Mouse (Mus musculus) ES-Bruce4 (cell line): ENCODE results near the gene Igdcc3. TPM values are rescaled to one million over a fixed set of nuclear protein-coding genes. Genes with fewer than 3 reads are reported as not detected.
A peak's percentile ranks its signal among the peaks of the same experiment; 100 is the strongest.

ENCODE experiments used
- H3K27ac ChIP-seq: 2 replicates; pipeline ENCODE4 v1.5.1; 2012; ENCODE audit warnings: low read length, inconsistent platforms; ENCODE audit not compliant: insufficient read depth
- H3K27me3 ChIP-seq: 2 replicates; pipeline ENCODE4 v1.6.1; 2012; ENCODE audit warnings: mild to moderate bottlenecking, low read length, inconsistent platforms; ENCODE audit not compliant: control insufficient read depth, poor library complexity, insufficient read depth, severe bottlenecking
- H3K36me3 ChIP-seq: 2 replicates; pipeline ENCODE4 v1.6.1; 2012; ENCODE audit warnings: inconsistent platforms, mild to moderate bottlenecking, low read length, moderate library complexity; ENCODE audit not compliant: control insufficient read depth, poor library complexity, insufficient read depth, severe bottlenecking
- H3K4me1 ChIP-seq: one replicate; pipeline ENCODE4 v1.8.1; 2011; ENCODE audit warnings: low read length; ENCODE audit not compliant: control insufficient read depth, insufficient read depth
- H3K4me3 ChIP-seq: 2 replicates; pipeline ENCODE4 v1.5.1; 2011; ENCODE audit warnings: low read depth, mild to moderate bottlenecking, low read length
- H3K9ac ChIP-seq: 2 replicates; pipeline ENCODE4 v1.6.1; 2012; ENCODE audit warnings: low read depth, mild to moderate bottlenecking, inconsistent platforms; ENCODE audit not compliant: poor library complexity, severe bottlenecking
- H3K9me3 ChIP-seq: replicated peaks from 2 replicates; pipeline ENCODE4 v1.6.1; 2012; ENCODE audit warnings: mild to moderate bottlenecking, low read length, inconsistent platforms; ENCODE audit not compliant: control insufficient read depth, poor library complexity, insufficient read depth, severe bottlenecking
- CTCF ChIP-seq: IDR thresholded peaks from one replicate; pipeline ENCODE4 v1.8.1; 2011; ENCODE audit warnings: low read depth, low read length
- EP300 ChIP-seq: IDR thresholded peaks from 2 replicates; pipeline ENCODE4 v1.6.1; 2011; ENCODE audit warnings: low read depth, low read length; ENCODE audit not compliant: insufficient read depth
- POLR2A ChIP-seq: IDR thresholded peaks from one replicate; pipeline ENCODE4 v1.8.1; 2011; ENCODE audit warnings: low read length; ENCODE audit not compliant: insufficient read depth
- polyA plus RNA-seq: library from polyadenylated mRNA; stranded (reverse); fragments of >200 nt; gene quantifications from 2 replicates; pipeline ENCODE4 v1.2.4, GENCODE M21; 2011; ENCODE audit warnings: low read depth; ENCODE audit not compliant: missing spikeins, insufficient read depth, insufficient read length

Igdcc3 gene
- polyA plus RNA-seq, 1 experiment, result 8.9 TPM

DNA sequence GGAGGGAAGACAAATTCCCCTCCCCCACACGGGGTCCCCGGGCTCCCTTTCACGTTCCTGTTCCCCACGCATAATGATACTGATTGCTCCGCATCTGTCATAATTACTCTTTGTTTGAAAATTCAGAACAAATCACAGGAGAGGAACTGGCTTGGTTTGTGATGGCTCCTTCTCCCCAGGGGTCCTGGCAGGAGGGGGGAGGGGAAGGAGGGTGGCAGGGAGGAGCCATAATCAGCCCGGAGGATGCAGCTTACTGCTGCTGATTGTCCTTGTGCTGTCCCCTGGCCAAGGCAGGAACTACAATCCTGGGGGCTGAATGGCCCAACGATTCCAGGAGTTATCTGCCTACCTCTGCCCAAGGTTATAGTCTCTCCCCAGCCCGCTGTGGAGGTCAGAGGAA lies 15.6 kb downstream of the Igdcc3 start:
- no peak overlapping the region for H3K4me3 ChIP-seq
- H3K36me3 ChIP-seq, result no peaks in the 10 kb centered on the region
- H3K9me3 ChIP-seq, result no peaks in the 10 kb centered on the region
- H3K27ac ChIP-seq, result no peak overlapping the region
- H3K9ac ChIP-seq, result no peak overlapping the region
- no peaks in the 10 kb centered on the region for H3K27me3 ChIP-seq
- TF ChIP-seq POLR2A (no peak), CTCF (no peak), EP300 (no peak)
- peaks cover 3% of the 10 kb centered on the region for H3K4me1 ChIP-seq

DNA sequence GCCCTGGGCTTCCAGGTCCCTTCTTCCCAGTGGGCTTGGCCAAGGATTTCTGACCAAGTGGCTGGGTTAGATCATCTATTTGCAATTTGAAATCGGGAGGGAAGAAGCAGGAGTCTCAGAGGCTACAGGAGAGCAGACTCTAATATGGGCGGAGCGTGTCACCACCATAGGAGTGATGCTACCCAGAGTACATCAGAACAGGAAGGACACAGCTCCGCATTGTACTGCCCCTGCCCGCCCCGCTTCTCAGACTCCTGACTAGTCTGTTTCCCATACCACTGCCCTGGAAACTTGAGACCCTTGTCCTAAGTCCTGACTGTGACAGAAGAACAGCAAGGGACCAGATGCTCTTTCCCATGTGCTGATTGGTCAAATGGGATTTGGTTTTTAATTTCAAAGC lies 16.6 kb downstream of the Igdcc3 start:
- no peak overlapping the region for H3K27ac ChIP-seq
- no peaks in the 10 kb centered on the region for H3K36me3 ChIP-seq
- no peak overlapping the region for H3K4me3 ChIP-seq
- H3K9ac ChIP-seq, result no peak overlapping the region
- no peaks in the 10 kb centered on the region for H3K27me3 ChIP-seq
- no peak for TF ChIP-seq POLR2A
- H3K4me1 ChIP-seq, result peaks cover 3% of the 10 kb centered on the region
- H3K9me3 ChIP-seq, result no peaks in the 10 kb centered on the region

DNA sequence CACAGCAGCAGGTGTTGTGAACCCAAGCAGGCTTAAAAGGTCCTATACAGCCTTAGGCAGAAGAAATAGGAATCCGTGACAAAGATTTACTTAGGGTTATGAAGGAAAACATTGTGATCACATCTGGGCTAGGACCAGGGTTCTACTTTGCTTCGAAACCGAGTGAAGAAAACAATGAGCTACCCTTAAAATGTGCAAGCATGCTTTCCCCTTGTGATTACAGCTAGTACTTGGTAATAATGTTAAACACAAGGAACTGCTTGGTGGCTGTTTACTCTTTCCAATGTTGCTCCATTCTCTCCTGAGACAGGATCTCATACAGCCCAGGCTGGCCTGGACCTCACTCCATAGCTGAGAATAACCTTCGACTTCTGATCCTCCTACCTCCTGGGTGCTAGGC lies 20.2 kb downstream of the Igdcc3 start:
- TF ChIP-seq CTCF, result no peak
- no peak for TF ChIP-seq EP300
- TF ChIP-seq POLR2A, result no peak
- peaks cover 4% of the 10 kb centered on the region; the same call in 1 of the 2 replicates for H3K27me3 ChIP-seq
- H3K4me1 ChIP-seq, result no peaks in the 10 kb centered on the region
- H3K9ac ChIP-seq, result no peak overlapping the region
- no peak overlapping the region for H3K4me3 ChIP-seq
- H3K9me3 ChIP-seq, result peaks cover 3% of the 10 kb centered on the region; the same call in 1 of the 2 replicates
- H3K36me3 ChIP-seq, result no peaks in the 10 kb centered on the region
- H3K27ac ChIP-seq, result no peak overlapping the region

GRCm38 (mm10) chr9:65161881-65162280 lies 20.9 kb downstream of the Igdcc3 start:
- peaks cover 3% of the 10 kb centered on the region; the same call in 1 of the 2 replicates for H3K9me3 ChIP-seq
- peaks cover 4% of the 10 kb centered on the region; the same call in 1 of the 2 replicates for H3K27me3 ChIP-seq
- no peak overlapping the region for H3K4me3 ChIP-seq
- no peaks in the 10 kb centered on the region for H3K36me3 ChIP-seq
- H3K9ac ChIP-seq, result no peak overlapping the region
- no peaks in the 10 kb centered on the region for H3K4me1 ChIP-seq
- no peak for TF ChIP-seq CTCF
- no peak for TF ChIP-seq EP300
- TF ChIP-seq POLR2A, result no peak
- H3K27ac ChIP-seq, result no peak overlapping the region

DNA sequence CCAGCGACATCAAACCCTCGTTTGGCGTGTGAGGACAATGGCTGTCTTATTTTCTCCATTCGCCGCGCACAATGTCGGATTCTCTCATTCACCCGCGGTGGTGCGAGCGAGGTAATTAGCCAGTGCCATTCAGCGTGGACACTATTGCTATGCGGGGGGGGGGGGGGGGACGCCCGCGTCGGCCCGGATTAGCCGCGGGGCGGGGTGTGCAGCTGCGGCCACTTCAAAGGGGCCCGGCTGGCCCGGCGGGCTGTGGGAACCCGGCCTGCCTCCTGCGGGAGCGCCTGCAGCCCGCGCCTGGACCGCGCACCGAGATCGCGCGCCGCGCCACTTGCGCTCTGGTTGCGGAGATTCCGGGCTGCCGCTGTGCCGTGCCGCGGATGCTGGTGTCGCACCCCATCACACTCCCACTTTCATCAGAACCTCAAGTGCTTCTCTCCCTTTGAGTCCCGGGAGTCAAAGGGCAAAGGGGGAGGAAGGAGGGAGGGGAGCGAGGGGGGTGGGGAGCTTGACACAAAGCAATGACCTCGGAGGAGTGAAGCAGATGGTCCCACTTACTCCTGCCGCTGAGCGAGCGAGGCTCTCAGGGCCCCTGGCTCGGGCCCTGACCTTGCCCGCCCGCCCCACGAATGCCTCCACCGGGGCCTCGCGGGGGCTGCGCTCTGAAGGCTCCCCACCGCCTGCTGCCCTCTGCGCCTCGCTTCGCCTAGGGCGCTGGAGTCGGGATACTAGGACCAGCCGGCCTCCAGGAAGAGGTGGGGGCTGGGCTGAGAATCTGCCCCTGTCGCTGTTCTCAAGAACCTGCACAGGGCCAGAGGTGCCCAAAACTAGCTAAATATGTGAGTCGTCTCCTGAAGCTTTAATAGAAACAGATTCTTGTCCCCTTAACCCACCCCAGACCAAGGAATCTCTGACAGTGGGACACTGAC lies 22.0 kb downstream of the Igdcc3 start:
- peak overlapping the region; percentile 55 for H3K9ac ChIP-seq
- no peaks in the 10 kb centered on the region for H3K4me1 ChIP-seq
- no peak overlapping the region for H3K27ac ChIP-seq
- H3K9me3 ChIP-seq, result peaks cover 3% of the 10 kb centered on the region; the same call in 1 of the 2 replicates
- peak overlapping the region; percentile 57 for H3K4me3 ChIP-seq
- H3K27me3 ChIP-seq, result peaks cover 4% of the 10 kb centered on the region; the same call in 1 of the 2 replicates
- H3K36me3 ChIP-seq, result no peaks in the 10 kb centered on the region
- no peak for TF ChIP-seq POLR2A
- TF ChIP-seq EP300, result no peak
- TF ChIP-seq CTCF, result no peak

DNA sequence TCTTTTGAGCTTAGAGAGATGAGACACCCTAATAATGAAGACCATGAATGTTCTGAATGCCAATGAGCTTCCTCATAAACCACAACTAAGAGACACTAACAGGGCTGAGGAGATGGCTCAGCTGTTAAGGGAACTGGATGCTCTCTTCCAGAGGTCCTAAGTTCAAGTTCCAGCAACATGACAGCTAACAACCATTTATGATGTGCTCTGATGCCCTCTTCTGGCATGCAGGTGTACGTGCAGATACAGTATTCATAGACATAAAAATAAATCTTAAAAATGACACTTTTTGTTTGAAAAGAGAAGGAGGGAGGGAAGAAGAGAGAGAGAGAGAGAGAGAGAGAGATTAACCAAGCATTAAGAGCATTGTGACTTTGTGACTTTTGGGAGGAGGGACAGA lies 23.9 kb downstream of the Igdcc3 start:
- H3K4me1 ChIP-seq, result peaks cover 1% of the 10 kb centered on the region
- H3K27ac ChIP-seq, result no peak overlapping the region
- H3K27me3 ChIP-seq, result peaks cover 4% of the 10 kb centered on the region; the same call in 1 of the 2 replicates
- H3K4me3 ChIP-seq, result no peak overlapping the region
- H3K9me3 ChIP-seq, result peaks cover 3% of the 10 kb centered on the region; the same call in 1 of the 2 replicates
- no peak overlapping the region for H3K9ac ChIP-seq
- H3K36me3 ChIP-seq, result no peaks in the 10 kb centered on the region
- TF ChIP-seq CTCF, result peak; percentile 8
- no peak for TF ChIP-seq EP300
- no peak for TF ChIP-seq POLR2A
